Mouse (Mus musculus) G1E (cell line): ENCODE measurements around the gene Abi3bp. TPM values are rescaled to one million over a fixed set of nuclear protein-coding genes. Genes with fewer than 3 reads are reported as not detected.

ENCODE experiments used
- ATAC-seq: 2 replicates; pipeline ENCODE4 v1.8.0; 2016; ENCODE audit warnings: mild to moderate bottlenecking; ENCODE audit not compliant: insufficient number of reproducible peaks, poor library complexity, low FRiP score, severe bottlenecking; ENCODE audit errors: extremely low read depth
- DNase-seq: peaks from one replicate; pipeline ENCODE4 v3.0.0; 2012; ENCODE audit warnings: low spot score
- H3K27me3 ChIP-seq: 2 replicates; pipeline ENCODE4 v1.6.1; 2012; ENCODE audit warnings: mild to moderate bottlenecking, low read length, inconsistent platforms; ENCODE audit not compliant: insufficient read depth
- H3K36me3 ChIP-seq: replicated peaks from 2 replicates; pipeline ENCODE3; 2012; ENCODE audit warnings: mild to moderate bottlenecking, inconsistent platforms
- H3K4me1 ChIP-seq: 2 replicates; pipeline ENCODE4 v1.6.1; 2012; ENCODE audit warnings: low read depth, low read length, inconsistent platforms, mixed read lengths; ENCODE audit not compliant: insufficient read depth
- H3K4me3 ChIP-seq: 2 replicates; pipeline ENCODE4 v1.5.1; 2012; ENCODE audit warnings: low read depth, mild to moderate bottlenecking, inconsistent platforms, low read length, moderate library complexity, mixed read lengths
- H3K9me3 ChIP-seq: replicated peaks from 2 replicates; pipeline ENCODE4 v1.6.1; 2012; ENCODE audit warnings: inconsistent platforms
- CTCF ChIP-seq: IDR thresholded peaks from 2 replicates; pipeline ENCODE4 v1.5.1; 2012; ENCODE audit warnings: low read depth, low read length, inconsistent platforms, mixed read lengths
- GATA1 ChIP-seq: IDR thresholded peaks from 2 replicates; pipeline ENCODE4 v1.6.1; 2012; ENCODE audit warnings: borderline replicate concordance, low read length, inconsistent platforms, mixed read lengths
- GATA2 ChIP-seq: IDR thresholded peaks from 2 replicates; pipeline ENCODE4 v1.6.1; 2012; ENCODE audit warnings: low read depth, low read length, inconsistent platforms, borderline replicate concordance
- POLR2AphosphoS5 ChIP-seq: IDR thresholded peaks from 2 replicates; pipeline ENCODE4 v1.6.1; 2012; ENCODE audit warnings: low read depth, low read length, inconsistent platforms; ENCODE audit not compliant: insufficient replicate concordance
- TAL1 ChIP-seq: conservative IDR thresholded peaks from 2 replicates; pipeline ENCODE4 v1.6.1; 2012; ENCODE audit warnings: low read depth, low read length, inconsistent platforms, mixed read lengths
- polyA plus RNA-seq: library from polyadenylated mRNA; stranded (reverse); fragments of >175 nt; gene quantifications from 2 replicates; pipeline ENCODE4 v1.2.3, GENCODE M21; 2012
- total RNA-seq, 2 experiments: library from RNA; stranded (forward) in 1 of 2; stranded (reverse) in 1 of 2; fragments of 200-1000 nt in 1 of 2; fragments of >200 nt in 1 of 2; fragmentation: Nextera tagmentation in 1 of 2; gene quantifications; 2 replicates each; pipeline ENCODE4 v1.2.3; 2014 to 2017

Gene Abi3bp
- total RNA-seq (2014; fragmentation: Nextera tagmentation) (not detected in 2 replicates), total RNA-seq (2017) (0.16 TPM in 1 of 2 replicates, not detected in the other), polyA plus RNA-seq (not detected in 2 replicates)

DNA sequence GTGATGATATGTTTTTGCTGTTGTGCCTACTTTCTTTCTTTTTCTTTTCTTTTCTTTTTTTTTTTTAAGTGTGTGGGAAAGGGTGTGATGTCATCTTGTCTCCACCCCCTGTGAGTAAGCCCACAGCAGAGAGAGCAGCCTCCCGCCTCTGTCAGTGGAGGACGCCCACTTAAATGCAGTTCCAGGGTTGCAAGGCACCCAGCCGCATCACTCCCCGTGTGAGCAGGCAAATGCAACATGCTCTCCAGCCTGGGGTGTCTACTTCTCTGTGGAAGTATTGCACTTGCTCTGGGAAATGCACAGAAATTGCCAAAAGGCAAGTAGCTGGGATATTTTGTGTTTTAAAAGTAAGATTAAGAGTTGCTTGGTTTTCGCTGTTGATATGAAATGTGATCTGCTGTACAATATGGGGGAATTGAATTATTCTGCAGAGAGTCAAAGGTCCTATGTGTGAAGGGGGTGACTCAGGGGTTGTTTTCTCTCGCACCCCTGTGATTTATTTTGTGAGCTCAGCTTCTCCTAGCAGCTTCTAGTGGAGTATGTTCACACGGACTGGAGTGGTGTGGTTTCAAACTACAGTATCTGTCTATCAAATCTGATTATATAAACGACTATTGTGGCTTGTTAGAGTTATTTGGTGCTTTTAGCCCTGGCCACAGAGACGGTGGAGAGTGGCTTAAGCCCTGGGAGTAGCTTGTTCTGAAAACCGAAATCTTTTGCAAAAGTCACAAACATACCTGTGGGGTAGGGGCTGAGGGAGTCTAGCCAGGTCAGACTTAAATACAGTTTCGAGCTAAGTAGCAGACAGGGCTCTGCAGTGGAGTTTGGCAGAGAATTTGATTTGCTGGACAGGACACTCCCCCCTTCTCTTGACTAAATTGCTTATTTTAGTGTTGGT lies at the start of gene Abi3bp:
Abi3bp (plus strand) TSS at position 202 of the 898 bp plus-strand sequence.
- no peak for TF ChIP-seq TAL1
- TF ChIP-seq GATA2 = no peak
- TF ChIP-seq GATA1 = no peak
- TF ChIP-seq CTCF = no peak
- no peak for TF ChIP-seq POLR2AphosphoS5
- Histone ChIP-seq H3K27me3 (peaks cover 2% of the 10 kb centered on the region; the same call in 1 of the 2 replicates), H3K9me3 (no peaks in the 10 kb centered on the region), H3K36me3 (no peaks in the 10 kb centered on the region), H3K4me1 (no peaks in the 10 kb centered on the region), H3K4me3 (no peak within 1 kb of the TSS)
- DNase-seq = no peak
- no peak for ATAC-seq

DNA sequence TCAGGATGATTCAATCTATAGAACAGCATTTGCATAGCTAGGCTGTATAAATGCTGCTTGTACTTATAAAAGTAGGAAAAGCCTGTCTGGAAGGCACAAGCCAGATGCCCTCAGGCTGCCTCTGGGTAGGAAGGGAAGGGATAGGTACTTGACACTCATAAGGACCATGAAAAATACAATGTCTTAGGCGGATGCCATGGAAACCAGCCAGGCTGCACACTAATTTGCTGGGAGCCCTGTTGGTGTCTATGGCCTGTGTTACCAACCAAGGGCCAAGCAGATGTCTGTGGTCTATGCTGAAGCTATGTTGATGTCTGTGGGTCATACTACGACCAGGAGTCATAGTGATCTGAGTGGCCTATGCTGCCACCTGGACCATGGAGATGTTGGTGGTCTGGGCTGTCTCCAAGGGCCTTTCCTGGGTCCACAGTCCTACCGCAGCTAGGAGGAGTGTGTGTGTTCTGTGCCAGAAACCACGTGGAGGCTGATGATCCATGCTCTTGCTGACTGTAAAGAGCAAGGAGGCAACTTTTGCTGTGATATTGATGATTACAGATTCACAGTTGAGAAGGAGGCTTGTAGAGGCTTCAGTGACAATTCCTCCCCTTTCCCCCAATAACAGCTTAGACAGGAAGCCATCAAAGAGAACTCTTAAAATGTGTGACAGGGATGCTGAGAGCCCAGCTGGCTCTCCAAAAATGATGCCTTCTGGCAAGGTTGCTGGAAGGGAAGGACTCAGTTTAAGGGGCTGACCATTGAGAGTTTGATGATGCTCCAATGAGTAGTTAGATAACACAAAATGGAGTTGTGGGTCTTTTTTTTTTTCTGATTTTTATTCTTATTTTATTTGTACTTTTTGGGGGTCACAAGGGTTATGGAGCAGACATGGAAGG lies 42.1 kb upstream of the Abi3bp start:
- TF ChIP-seq GATA1 (no peak), POLR2AphosphoS5 (no peak), TAL1 (no peak), CTCF (no peak), GATA2 (no peak)
- Histone ChIP-seq H3K9me3 (no peaks in the 10 kb centered on the region), H3K4me1 (no peaks in the 10 kb centered on the region), H3K36me3 (no peaks in the 10 kb centered on the region), H3K4me3 (no peak overlapping the region), H3K27me3 (peaks cover 3% of the 10 kb centered on the region; the same call in 1 of the 2 replicates)
- DNase-seq (no peak), ATAC-seq (no peak)

GRCm38 (mm10) chr16:56440243-56440642 lies 37.4 kb upstream of the Abi3bp start:
- Histone ChIP-seq H3K4me3 (no peak overlapping the region), H3K36me3 (no peaks in the 10 kb centered on the region), H3K9me3 (no peaks in the 10 kb centered on the region), H3K27me3 (peaks cover 3% of the 10 kb centered on the region; the same call in 1 of the 2 replicates), H3K4me1 (no peaks in the 10 kb centered on the region)
- TF ChIP-seq POLR2AphosphoS5 (no peak), CTCF (no peak), GATA2 (no peak), TAL1 (no peak), GATA1 (no peak)
- ATAC-seq = no peak
- DNase-seq = no peak

GRCm38 (mm10) chr16:56441113-56441512 lies 36.6 kb upstream of the Abi3bp start:
- DNase-seq (no peak), ATAC-seq (no peak)
- H3K27me3 ChIP-seq = no peaks in the 10 kb centered on the region
- no peak for TF ChIP-seq GATA2
- TF ChIP-seq CTCF = no peak
- no peak for TF ChIP-seq TAL1
- TF ChIP-seq GATA1 = no peak
- TF ChIP-seq POLR2AphosphoS5 = no peak
- no peak overlapping the region for H3K4me3 ChIP-seq
- no peaks in the 10 kb centered on the region for H3K36me3 ChIP-seq
- no peaks in the 10 kb centered on the region for H3K4me1 ChIP-seq
- H3K9me3 ChIP-seq = no peaks in the 10 kb centered on the region

DNA sequence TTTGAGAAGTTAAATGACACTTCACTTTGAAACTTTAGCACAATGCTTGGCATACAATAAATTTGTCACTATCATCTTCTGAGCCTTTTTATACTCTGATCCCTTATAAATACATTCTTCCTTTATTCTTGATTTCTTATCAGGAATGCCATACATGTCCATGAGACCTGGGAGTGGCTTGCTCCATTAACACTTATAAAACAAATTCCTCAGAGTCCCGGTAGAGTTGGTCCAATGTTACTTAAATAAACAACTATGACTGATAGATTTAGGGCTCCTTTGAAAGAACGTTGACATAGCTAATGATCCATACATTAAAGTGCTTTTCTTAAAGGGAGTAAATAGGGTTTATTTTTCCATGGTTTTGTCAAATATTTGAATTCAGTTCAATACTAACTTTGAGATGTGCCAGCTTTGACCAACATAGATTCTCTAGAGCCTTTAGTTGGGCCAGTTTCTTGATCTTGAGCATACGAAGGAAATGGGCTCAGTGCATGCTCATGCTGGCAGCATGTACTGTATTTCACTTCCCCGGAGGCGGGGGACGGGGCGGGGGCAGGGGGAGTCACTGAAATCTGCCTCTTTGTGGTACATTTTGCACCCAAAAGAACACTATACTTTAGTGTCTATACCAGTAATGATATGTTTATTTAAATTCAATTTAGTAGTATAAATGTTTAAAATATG lies 35.9 kb upstream of the Abi3bp start:
- ATAC-seq (no peak), DNase-seq (no peak)
- Histone ChIP-seq H3K36me3 (no peaks in the 10 kb centered on the region), H3K27me3 (no peaks in the 10 kb centered on the region), H3K9me3 (no peaks in the 10 kb centered on the region), H3K4me1 (no peaks in the 10 kb centered on the region), H3K4me3 (no peak overlapping the region)
- TF ChIP-seq GATA2 (no peak), CTCF (no peak), TAL1 (no peak), POLR2AphosphoS5 (no peak), GATA1 (no peak)
